Mouse (Mus musculus) right cerebral cortex, postnatal 10 days (tissue): ENCODE results near the gene Cpt1b.
"Not testable (repeated sequence)": the region's sequence is repeated elsewhere in the genome, so short reads cannot be mapped to it uniquely, and the experiment has no call there.

Experiments
- DNase-seq, 2 experiments: peaks; one replicate each; pipeline ENCODE4 v3.0.0; 2021; ENCODE audit warnings: low spot score in 2 of 2

The Cpt1b gene

GRCm38 (mm10) chr15:89432946-89433345 lies 7.3 kb upstream of the Cpt1b start:
- no peak for DNase-seq

GRCm38 (mm10) chr15:89431806-89432205 lies 6.1 kb upstream of the Cpt1b start:
- DNase-seq: no peak

GRCm38 (mm10) chr15:89431271-89431670 lies 5.6 kb upstream of the Cpt1b start:
- no peak for DNase-seq

- not testable (repeated sequence) for DNase-seq
Measured at GRCm38 (mm10) chr15:89430771-89431170, 5.1 kb upstream of the Cpt1b start.

GRCm38 (mm10) chr15:89430341-89430740 lies 4.7 kb upstream of the Cpt1b start:
- DNase-seq: no peak

GRCm38 (mm10) chr15:89429352-89430221 lies 3.9 kb upstream of the Cpt1b start, which contains the start of the genes C730034F03Rik, Gm44502 and Chkb:
TSS of gene C730034F03Rik (plus strand) at chr15:89429589.
TSS of gene Gm44502 (minus strand) at chr15:89429696.
TSS of gene Chkb (minus strand) at chr15:89429908.
- peak; percentile 96 to 98 for DNase-seq

- no peak for DNase-seq
Measured at GRCm38 (mm10) chr15:89428821-89429351, 3.2 kb upstream of the Cpt1b start.

GRCm38 (mm10) chr15:89428136-89428790 lies 2.6 kb upstream of the Cpt1b start:
- DNase-seq: no peak

- no peak for DNase-seq
Measured at GRCm38 (mm10) chr15:89426716-89427115, 1.1 kb upstream of the Cpt1b start.

- no peak for DNase-seq
Measured at GRCm38 (mm10) chr15:89424621-89425020, 1.0 kb downstream of the Cpt1b start.

GRCm38 (mm10) chr15:89421938-89422337 lies 3.7 kb downstream of the Cpt1b start:
- no peak for DNase-seq

GRCm38 (mm10) chr15:89415282-89415681 lies 10.4 kb downstream of the Cpt1b start:
- no peak for DNase-seq

- no peak for DNase-seq
Measured at GRCm38 (mm10) chr15:89410118-89410517, 15.5 kb downstream of the Cpt1b start, which contains the start of gene Syce3. TSS of gene Syce3 (minus strand) at chr15:89410503.

- no peak for DNase-seq
Measured at GRCm38 (mm10) chr15:89406691-89407090, 19.0 kb downstream of the Cpt1b start.

GRCm38 (mm10) chr15:89404831-89405623 lies 20.6 kb downstream of the Cpt1b start:
- DNase-seq: no peak

- no peak for DNase-seq
Measured at GRCm38 (mm10) chr15:89402471-89402870, 23.2 kb downstream of the Cpt1b start.

GRCm38 (mm10) chr15:89399716-89400115 lies 25.9 kb downstream of the Cpt1b start:
- no peak for DNase-seq

GRCm38 (mm10) chr15:89398146-89398545 lies 27.5 kb downstream of the Cpt1b start:
- no peak for DNase-seq

GRCm38 (mm10) chr15:89396883-89397282 lies 28.8 kb downstream of the Cpt1b start:
- no peak for DNase-seq

GRCm38 (mm10) chr15:89390081-89390480 lies 35.6 kb downstream of the Cpt1b start:
- no peak for DNase-seq

- DNase-seq: no peak
Measured at GRCm38 (mm10) chr15:89387127-89387526, 38.5 kb downstream of the Cpt1b start.

GRCm38 (mm10) chr15:89384617-89385016 lies 41.0 kb downstream of the Cpt1b start, which contains the start of gene Klhdc7b:
TSS of gene Klhdc7b (plus strand) at chr15:89384917.
- no peak for DNase-seq
